Mouse (Mus musculus) heart, postnatal 0 days (tissue): ENCODE results near the gene Spata20.

Experiments
- CTCF ChIP-seq: IDR thresholded peaks from 2 replicates; pipeline ENCODE4 v1.5.1; 2016; ENCODE audit warnings: antibody characterized with exemption, control low read depth, low read depth
- EP300 ChIP-seq: IDR thresholded peaks from 2 replicates; pipeline ENCODE4 v1.6.1; 2016; ENCODE audit warnings: antibody characterized with exemption, low read depth

- TF ChIP-seq CTCF (no peak), EP300 (no peak)
Measured at GRCm38 (mm10) chr11:94471740-94472584, 14.0 kb downstream of the Spata20 start.
